Mouse (Mus musculus) liver, embryonic 15.5 days (tissue): Measurements from ENCODE around the gene Nppa. TPM values are rescaled to one million over a fixed set of nuclear protein-coding genes. Genes with fewer than 3 reads are reported as not detected.
A peak's percentile ranks its signal among the peaks of the same experiment; 100 is the strongest.

ENCODE experiments used
- ATAC-seq: fragments of 200-750 bp; cut with Nextera tagmentation; 2 replicates; pipeline ENCODE4 v1.8.0; 2017; ENCODE audit warnings: moderate number of reproducible peaks, mild to moderate bottlenecking, moderate library complexity; ENCODE audit not compliant: insufficient read depth
- H3K27ac ChIP-seq: fragments of 300-500 bp; sonication (generic); replicated peaks from 2 replicates; pipeline ENCODE4 v1.5.1; 2015; ENCODE audit warnings: mild to moderate bottlenecking, inconsistent platforms
- H3K27me3 ChIP-seq: fragments of 300-500 bp; sonication (generic); 2 replicates; pipeline ENCODE4 v1.6.1; 2015; ENCODE audit warnings: mild to moderate bottlenecking, inconsistent platforms
- H3K36me3 ChIP-seq: fragments of 300-500 bp; sonication (generic); replicated peaks from 2 replicates; pipeline ENCODE4 v1.6.1; 2015; ENCODE audit warnings: moderate library complexity, mild to moderate bottlenecking, inconsistent platforms
- H3K4me1 ChIP-seq: fragments of 300-500 bp; sonication (generic); replicated peaks from 2 replicates; pipeline ENCODE4 v1.6.1; 2015; ENCODE audit warnings: inconsistent platforms
- H3K4me2 ChIP-seq: fragments of 300-500 bp; sonication (generic); 2 replicates; pipeline ENCODE4 v1.6.1; 2015; ENCODE audit warnings: moderate library complexity, mild to moderate bottlenecking, inconsistent platforms
- H3K4me3 ChIP-seq: fragments of 300-500 bp; sonication (generic); replicated peaks from 2 replicates; pipeline ENCODE4 v1.5.1; 2015; ENCODE audit warnings: mild to moderate bottlenecking, inconsistent platforms
- H3K9ac ChIP-seq: fragments of 300-500 bp; sonication (generic); 2 replicates; pipeline ENCODE4 v1.6.1; 2015; ENCODE audit warnings: moderate library complexity, mild to moderate bottlenecking, inconsistent platforms
- H3K9me3 ChIP-seq: fragments of 300-500 bp; sonication (generic); replicated peaks from 2 replicates; pipeline ENCODE4 v1.6.1; 2016; ENCODE audit warnings: inconsistent platforms
- WGBS: fragments of 180-500 bp; shearing (Covaris S2); methylation state at CpG from one replicate; pipeline ENCODE4 v1.1.7; 2015; ENCODE audit warnings: mixed read lengths; ENCODE audit not compliant: insufficient replicate concordance; 5-methylcytosine and 5-hydroxymethylcytosine counted together
- polyA plus RNA-seq: library from polyadenylated mRNA; unstranded; fragments of >200 nt; fragmentation: Nextera tagmentation; extraction: Ambion mirVana; gene quantifications from 2 replicates; pipeline ENCODE4 v1.2.1, GENCODE M21; 2015

Gene Nppa
- polyA plus RNA-seq, result 1.3 and 1.4 TPM in 2 replicates

DNA sequence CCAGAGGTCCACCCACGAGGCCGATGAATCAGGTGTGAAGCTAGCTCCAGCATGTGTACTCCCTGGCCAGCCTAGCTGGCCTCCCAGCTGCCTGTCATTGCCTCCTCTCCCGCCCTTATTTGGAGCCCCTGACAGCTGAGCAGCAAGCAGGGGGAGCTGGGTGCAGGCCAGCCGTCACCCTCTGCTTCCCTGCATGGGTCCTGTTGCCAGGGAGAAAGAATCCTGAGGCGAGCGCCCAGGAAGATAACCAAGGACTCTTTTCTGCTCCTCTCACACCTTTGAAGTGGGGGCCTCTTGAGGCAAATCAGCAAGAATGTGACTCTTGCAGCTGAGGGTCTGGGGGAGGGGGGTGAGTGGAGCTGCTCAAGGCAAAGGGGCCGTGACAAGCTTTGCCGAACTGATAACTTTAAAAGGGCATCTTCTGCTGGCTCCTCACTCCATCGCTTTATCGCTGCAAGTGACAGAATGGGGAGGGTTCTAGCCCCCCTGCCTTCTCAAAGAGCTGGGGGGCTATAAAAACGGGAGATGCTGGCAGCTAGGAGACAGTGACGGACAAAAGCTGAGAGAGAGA lies at the start of gene Nppa:
Gene Nppa (plus strand): TSS at position 521 of the 571 bp plus-strand sequence.
- H3K27me3 ChIP-seq, result no peaks in the 10 kb centered on the region
- no peak for ATAC-seq
- no peaks in the 10 kb centered on the region for H3K36me3 ChIP-seq
- no peak within 1 kb of the TSS for H3K9ac ChIP-seq
- no peak within 1 kb of the TSS for H3K4me3 ChIP-seq
- 30% methylated on average over 12 of the region's 12 CpGs for whole genome bisulfite sequencing
- H3K4me2 ChIP-seq, result no peak within 1 kb of the TSS
- H3K4me1 ChIP-seq, result no peaks in the 10 kb centered on the region
- H3K9me3 ChIP-seq, result no peaks in the 10 kb centered on the region
- H3K27ac ChIP-seq, result no peak within 1 kb of the TSS

DNA sequence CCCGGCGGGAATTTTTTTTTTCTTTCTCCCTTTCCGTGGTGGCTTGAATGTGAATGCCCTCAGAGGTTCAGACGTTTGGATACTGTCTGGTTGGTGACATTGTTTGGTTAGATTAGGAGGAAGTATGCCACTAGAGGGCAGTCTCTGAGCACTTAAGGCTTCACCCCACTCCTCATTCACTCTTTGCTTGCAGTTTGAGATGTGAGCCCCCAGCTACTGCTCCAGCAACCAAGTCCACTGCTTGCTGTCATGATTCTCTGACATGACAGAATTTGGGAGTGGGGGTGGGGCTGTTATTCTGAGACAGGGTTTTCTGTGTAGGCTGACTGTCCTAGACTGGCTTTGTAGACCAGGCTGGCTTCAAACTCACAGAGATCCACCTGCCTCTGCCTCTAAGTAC lies 46.9 kb upstream of the Nppa start:
- H3K27me3 ChIP-seq, result no peaks in the 10 kb centered on the region
- 6% methylated on average over 4 of the region's 4 CpGs for WGBS
- 0 out of 2 replicates have a peak, but pooled peaks have one; percentile 18 for ATAC-seq
- no peak overlapping the region for H3K4me2 ChIP-seq
- no peak overlapping the region for H3K4me3 ChIP-seq
- no peak overlapping the region for H3K27ac ChIP-seq
- peaks cover 2% of the 10 kb centered on the region for H3K36me3 ChIP-seq
- no peaks in the 10 kb centered on the region for H3K4me1 ChIP-seq
- H3K9me3 ChIP-seq, result no peaks in the 10 kb centered on the region
- H3K9ac ChIP-seq, result no peak overlapping the region

DNA sequence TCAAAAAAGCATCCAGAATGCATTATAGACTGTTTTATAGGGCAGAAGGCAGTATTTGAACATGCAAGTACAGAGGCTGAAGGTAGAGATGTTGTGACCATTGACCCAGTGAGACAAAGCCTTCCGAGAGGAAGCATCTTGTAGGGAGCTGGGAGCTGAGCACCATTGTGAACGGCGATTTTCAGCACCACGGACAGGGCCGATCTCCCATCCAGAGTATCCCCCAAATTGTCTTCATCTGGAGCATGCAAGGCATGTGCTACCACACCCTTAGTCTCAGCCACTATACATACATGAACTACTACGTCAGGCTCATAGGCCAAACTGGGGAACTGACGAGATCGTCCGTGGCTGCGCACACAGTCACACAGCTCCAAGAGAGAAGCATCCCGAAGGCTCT lies 43.4 kb upstream of the Nppa start:
- no peak overlapping the region for H3K4me3 ChIP-seq
- WGBS, result 31% methylated on average over 11 of the region's 11 CpGs

DNA sequence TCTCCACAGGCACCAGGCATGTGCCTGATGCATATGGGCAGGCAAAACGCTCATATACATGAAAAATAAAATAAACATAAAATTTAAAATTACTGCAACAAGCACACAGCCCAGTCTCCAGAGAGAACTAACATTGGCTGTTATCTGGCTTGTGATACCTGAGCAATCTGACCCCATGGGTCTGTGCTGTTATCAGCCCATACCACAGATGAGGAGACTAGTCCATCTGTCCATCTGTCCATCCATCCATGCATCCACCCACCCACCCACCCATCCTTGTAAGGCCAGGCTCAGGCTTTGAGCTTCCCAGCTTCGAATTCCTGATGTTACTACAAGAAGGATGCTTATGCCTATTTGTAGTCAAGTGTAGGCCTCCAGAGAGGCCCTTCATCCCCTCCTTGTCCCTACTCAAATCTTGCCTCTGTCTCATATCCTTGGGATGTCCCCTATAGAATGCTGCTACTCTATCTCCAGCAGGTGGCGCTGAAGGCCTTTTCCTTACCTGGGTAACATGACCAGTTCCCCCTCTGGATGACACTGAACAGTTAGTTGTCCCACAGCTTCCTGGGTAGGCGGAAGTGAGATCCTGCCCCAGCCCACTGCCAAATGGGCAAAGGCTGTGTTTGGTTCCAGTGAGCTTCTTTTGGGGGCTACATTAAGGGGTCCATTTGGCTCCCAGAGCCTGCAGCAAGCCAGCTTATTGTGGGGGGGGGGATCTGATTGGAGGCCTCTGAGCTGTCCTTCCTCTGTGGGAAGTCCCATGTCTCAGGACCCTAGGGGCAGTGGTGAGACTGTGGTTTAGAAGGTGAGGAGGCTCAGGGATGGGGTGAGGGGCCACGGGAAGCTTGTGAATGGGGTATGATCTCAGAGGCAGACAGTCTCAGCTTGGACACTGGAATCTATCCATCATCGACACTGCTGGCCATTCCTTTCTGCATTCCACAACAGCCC lies 40.4 kb upstream of the Nppa start:
- Histone ChIP-seq H3K27ac (no peak overlapping the region), H3K36me3 (no peaks in the 10 kb centered on the region), H3K4me2 (no peak overlapping the region), H3K9me3 (no peaks in the 10 kb centered on the region), H3K27me3 (no peaks in the 10 kb centered on the region), H3K9ac (no peak overlapping the region), H3K4me1 (no peaks in the 10 kb centered on the region), H3K4me3 (no peak overlapping the region)
- 28% methylated on average over 6 of the region's 6 CpGs for WGBS
- ATAC-seq, result 0 out of 2 replicates have a peak, but pooled peaks have one; percentile 14

More for the DNA sequence above, 43.4 kb upstream of the Nppa start:
- Histone ChIP-seq H3K9me3 (no peaks in the 10 kb centered on the region), H3K27me3 (no peaks in the 10 kb centered on the region), H3K36me3 (no peaks in the 10 kb centered on the region), H3K9ac (no peak overlapping the region), H3K4me2 (no peak overlapping the region), H3K4me1 (no peaks in the 10 kb centered on the region), H3K27ac (no peak overlapping the region)
- no peak for ATAC-seq

DNA sequence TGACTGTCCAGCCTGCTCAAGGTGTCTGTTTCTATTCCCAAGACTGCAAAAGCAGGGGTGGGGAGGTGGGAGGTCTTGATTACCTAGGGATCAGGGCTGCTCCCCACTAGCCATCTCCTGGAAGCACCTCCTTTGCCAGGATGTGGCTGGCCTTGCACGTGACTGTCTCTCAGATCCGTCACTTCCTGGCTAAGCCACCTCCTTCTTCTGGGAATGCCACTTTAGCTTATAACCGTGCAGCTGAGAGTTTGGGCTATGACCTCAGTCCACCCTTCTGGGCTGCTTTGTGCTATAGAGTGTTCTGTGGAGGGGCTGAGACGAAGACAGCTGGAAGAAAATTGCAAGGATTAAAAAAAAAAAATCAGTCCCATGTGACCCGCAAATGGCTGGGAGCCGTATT lies 37.7 kb upstream of the Nppa start:
- Histone ChIP-seq H3K4me3 (no peak overlapping the region), H3K27me3 (no peaks in the 10 kb centered on the region), H3K4me2 (no peak overlapping the region), H3K9ac (no peak overlapping the region), H3K4me1 (no peaks in the 10 kb centered on the region), H3K9me3 (no peaks in the 10 kb centered on the region), H3K36me3 (no peaks in the 10 kb centered on the region), H3K27ac (no peak overlapping the region)
- 37% methylated on average over 6 of the region's 6 CpGs for WGBS
- ATAC-seq, result no peak

DNA sequence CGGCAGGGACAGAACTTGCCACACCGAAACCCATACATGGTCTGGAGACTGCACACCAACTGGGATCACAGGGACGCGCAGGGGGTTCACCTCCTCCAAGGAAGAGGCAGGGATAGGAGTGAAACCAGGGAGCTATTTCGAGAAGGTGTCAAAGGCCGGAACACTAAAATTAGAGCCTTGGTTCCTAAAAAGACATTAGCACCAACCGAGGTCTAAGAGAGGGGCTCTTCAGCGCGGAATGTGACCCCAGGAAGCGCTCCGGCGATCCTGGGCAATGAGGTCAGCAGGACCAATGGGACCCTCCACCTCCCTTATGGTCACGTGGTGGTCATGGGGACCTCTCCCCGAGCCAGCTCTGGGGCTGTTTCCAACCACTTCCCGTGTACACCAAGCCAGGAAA lies 36.9 kb upstream of the Nppa start:
- no peak overlapping the region for H3K27ac ChIP-seq
- no peak overlapping the region for H3K4me2 ChIP-seq
- H3K9ac ChIP-seq, result no peak overlapping the region
- no peaks in the 10 kb centered on the region for H3K4me1 ChIP-seq
- ATAC-seq, result no peak
- 68% methylated on average over 15 of the region's 15 CpGs for WGBS
- no peak overlapping the region for H3K4me3 ChIP-seq
- H3K36me3 ChIP-seq, result no peaks in the 10 kb centered on the region
- no peaks in the 10 kb centered on the region for H3K9me3 ChIP-seq
- H3K27me3 ChIP-seq, result no peaks in the 10 kb centered on the region

DNA sequence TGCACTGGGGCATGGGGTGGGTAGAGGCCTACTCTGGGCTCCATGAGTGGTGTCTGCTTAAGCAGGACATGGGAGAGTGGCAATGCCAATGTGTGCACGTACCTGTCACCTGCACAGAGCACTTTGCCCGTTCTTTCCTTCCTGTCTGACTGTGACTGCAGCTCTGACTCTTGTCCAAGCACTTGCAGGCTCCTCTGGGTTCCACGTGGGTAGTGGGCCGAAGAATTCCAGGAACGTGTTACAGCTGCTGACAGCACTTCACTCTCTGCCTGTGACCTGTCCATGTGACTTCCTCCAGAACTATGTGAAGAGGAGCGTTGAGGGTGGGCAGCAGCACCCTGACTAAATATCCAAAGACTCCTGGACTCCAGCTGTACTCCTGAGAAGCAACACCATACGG lies 34.8 kb upstream of the Nppa start:
- Histone ChIP-seq H3K4me1 (no peaks in the 10 kb centered on the region), H3K4me3 (no peak overlapping the region), H3K4me2 (no peak overlapping the region), H3K9ac (no peak overlapping the region), H3K9me3 (no peaks in the 10 kb centered on the region), H3K27me3 (no peaks in the 10 kb centered on the region), H3K27ac (no peak overlapping the region), H3K36me3 (no peaks in the 10 kb centered on the region)
- no peak for ATAC-seq
- 48% methylated on average over 7 of the region's 7 CpGs for WGBS

DNA sequence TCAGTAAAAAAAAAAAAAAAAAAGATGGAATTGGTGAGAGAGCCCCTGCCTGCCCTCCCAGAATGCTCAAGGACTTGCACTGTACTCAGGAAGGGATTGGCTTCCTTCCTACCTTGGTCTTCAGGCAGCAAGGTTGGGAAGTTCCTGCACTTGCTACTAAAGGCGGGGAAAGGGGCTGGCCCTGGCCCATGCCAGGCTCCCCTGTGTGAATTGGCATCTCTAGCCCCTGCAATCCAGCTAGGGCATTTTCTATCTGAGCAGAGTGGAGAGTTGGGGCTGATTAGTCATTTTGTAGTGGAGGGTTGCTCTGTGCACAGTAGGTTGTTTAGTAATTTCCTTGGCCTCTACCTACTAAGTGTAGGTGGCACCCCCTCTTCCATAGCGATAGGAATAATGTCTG lies 31.7 kb upstream of the Nppa start:
- Histone ChIP-seq H3K36me3 (no peaks in the 10 kb centered on the region), H3K4me3 (no peak overlapping the region), H3K27me3 (no peaks in the 10 kb centered on the region), H3K9me3 (no peaks in the 10 kb centered on the region), H3K4me2 (no peak overlapping the region), H3K27ac (no peak overlapping the region), H3K9ac (no peak overlapping the region), H3K4me1 (no peaks in the 10 kb centered on the region)
- no peak for ATAC-seq
- 45% methylated on average over 2 of the region's 2 CpGs for WGBS

DNA sequence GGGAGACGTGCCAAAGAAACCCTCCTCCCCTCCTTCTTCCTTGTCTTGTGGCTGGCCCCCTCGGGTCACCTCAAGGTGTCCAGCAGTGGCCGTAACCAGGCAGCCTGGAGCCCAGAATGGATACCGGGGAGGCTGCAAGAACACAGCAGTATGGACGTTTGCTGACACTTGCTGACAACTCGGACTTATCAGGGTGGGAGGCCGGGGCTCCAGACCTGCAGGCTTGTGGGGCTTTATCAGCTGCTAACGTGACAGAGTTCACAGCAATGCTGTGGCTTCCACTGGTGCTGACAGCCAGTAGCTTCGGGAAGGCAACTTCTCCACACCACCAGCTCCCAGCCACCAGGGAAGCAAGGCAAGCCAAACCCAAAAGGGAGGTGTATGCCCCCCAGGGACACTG lies 31.2 kb upstream of the Nppa start:
- H3K27ac ChIP-seq, result no peak overlapping the region
- no peak for ATAC-seq
- no peaks in the 10 kb centered on the region for H3K36me3 ChIP-seq
- 25% methylated on average over 9 of the region's 9 CpGs for WGBS
- no peak overlapping the region for H3K4me3 ChIP-seq
- H3K9ac ChIP-seq, result no peak overlapping the region
- H3K4me1 ChIP-seq, result no peaks in the 10 kb centered on the region
- no peaks in the 10 kb centered on the region for H3K27me3 ChIP-seq
- H3K4me2 ChIP-seq, result no peak overlapping the region
- H3K9me3 ChIP-seq, result no peaks in the 10 kb centered on the region

DNA sequence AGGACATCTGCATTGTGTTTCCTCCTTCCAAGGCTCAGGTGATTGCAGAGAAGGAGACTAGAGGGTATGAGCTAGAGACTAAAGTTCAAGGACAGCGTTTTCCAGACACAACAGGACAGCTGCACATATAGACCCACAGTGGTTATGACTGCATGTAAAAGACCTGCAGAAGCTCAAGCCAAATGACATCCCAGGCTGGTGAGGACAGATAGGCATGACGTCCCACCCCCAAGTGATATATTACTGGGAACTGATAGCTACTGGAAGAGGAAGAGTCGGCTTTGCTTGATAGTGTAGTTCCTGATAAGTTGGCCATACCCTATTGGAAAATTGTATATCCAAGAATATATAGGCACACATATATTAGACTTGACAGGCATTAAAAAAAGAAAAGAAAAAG lies 24.3 kb upstream of the Nppa start:
- no peaks in the 10 kb centered on the region for H3K27me3 ChIP-seq

DNA sequence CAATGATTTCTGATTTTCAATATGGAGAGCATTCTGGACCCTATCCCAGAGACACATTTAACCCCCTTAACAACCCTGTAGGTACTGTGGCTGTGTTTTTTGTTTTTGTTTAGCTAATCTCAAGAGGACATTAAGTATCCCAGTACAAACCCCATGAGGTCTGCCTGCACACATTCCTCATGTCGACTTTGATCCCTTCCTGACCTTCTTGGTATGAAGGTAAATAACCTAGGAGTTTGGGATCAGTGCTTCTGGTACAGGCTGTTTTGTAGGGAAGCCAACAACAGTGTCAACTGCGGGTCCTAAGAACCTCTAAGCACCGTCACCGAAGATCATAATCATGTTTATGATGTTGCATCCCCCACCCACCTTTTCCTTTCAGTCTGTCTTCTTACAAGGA lies 22.8 kb upstream of the Nppa start:
- Histone ChIP-seq H3K4me2 (no peak overlapping the region), H3K9ac (no peak overlapping the region), H3K36me3 (no peaks in the 10 kb centered on the region), H3K9me3 (no peaks in the 10 kb centered on the region), H3K27me3 (no peaks in the 10 kb centered on the region), H3K4me1 (no peaks in the 10 kb centered on the region), H3K27ac (no peak overlapping the region), H3K4me3 (no peak overlapping the region)
- ATAC-seq, result no peak
- 56% methylated on average over 4 of the region's 4 CpGs for WGBS

More for the DNA sequence above, 24.3 kb upstream of the Nppa start:
- Histone ChIP-seq H3K27ac (no peak overlapping the region), H3K4me2 (no peak overlapping the region), H3K4me3 (no peak overlapping the region), H3K9me3 (no peaks in the 10 kb centered on the region), H3K9ac (no peak overlapping the region), H3K36me3 (no peaks in the 10 kb centered on the region), H3K4me1 (no peaks in the 10 kb centered on the region)
- ATAC-seq, result no peak
- 26% methylated on average over 3 of the region's 3 CpGs for WGBS
